Mouse (Mus musculus) CH12.LX (cell line): ENCODE measurements around the gene Hist1h2af. TPM values are rescaled to one million over a fixed set of nuclear protein-coding genes. Genes with fewer than 3 reads are reported as not detected.
"Not testable (repeated sequence)": the region's sequence is repeated elsewhere in the genome, so short reads cannot be mapped to it uniquely, and the experiment has no call there.

Experiments
- DNase-seq: peaks from one replicate; pipeline ENCODE4 v3.0.0-alpha.2; 2013; ENCODE audit errors: extremely low read depth
- H3K27ac ChIP-seq: 2 replicates; pipeline ENCODE4 v1.5.1; 2012; ENCODE audit warnings: low read depth, mild to moderate bottlenecking, control low read depth, moderate library complexity; ENCODE audit not compliant: insufficient read depth
- H3K27me3 ChIP-seq: replicated peaks from 2 replicates; pipeline ENCODE3; 2012; ENCODE audit warnings: inconsistent platforms
- H3K36me3 ChIP-seq, 2 experiments: replicated peaks in 1 of 2; 2 replicates each; pipeline versions ENCODE3 to v1.6.1; 2012; ENCODE audit warnings: inconsistent platforms in 1 of 2, low read length in 1 of 2, mild to moderate bottlenecking in 1 of 2, mixed read lengths in 1 of 2, moderate library complexity in 1 of 2; ENCODE audit not compliant: control insufficient read depth in 1 of 2, insufficient read depth in 1 of 2
- H3K4me1 ChIP-seq, 2 experiments: 2 replicates each; pipeline ENCODE4 v1.6.1; 2012; ENCODE audit warnings: inconsistent platforms in 1 of 2, moderate library complexity in 1 of 2; ENCODE audit not compliant: insufficient read depth in 2 of 2, control insufficient read depth in 1 of 2
- H3K4me2 ChIP-seq: 2 replicates; pipeline ENCODE4 v1.6.1; 2012; ENCODE audit warnings: low read depth, mild to moderate bottlenecking, control low read depth; ENCODE audit not compliant: poor library complexity, insufficient read depth, severe bottlenecking
- H3K4me3 ChIP-seq, 3 experiments: fragments of 150-350 bp in 1 of 3; sonication (generic) in 1 of 3; replicated peaks in 1 of 3; 2 replicates each; pipeline versions ENCODE3 to v1.5.1; 2011 to 2012; ENCODE audit warnings: low read depth in 2 of 3, low read length in 2 of 3, mild to moderate bottlenecking in 2 of 3, moderate library complexity in 2 of 3, control low read depth in 1 of 3, improper control_type of control experiment in 1 of 3, inconsistent platforms in 1 of 3, mixed read lengths in 1 of 3; ENCODE audit not compliant: poor library complexity in 1 of 3
- H3K79me2 ChIP-seq: replicated peaks from 2 replicates; pipeline ENCODE4 v1.6.1; 2012; ENCODE audit warnings: mild to moderate bottlenecking, moderate library complexity; ENCODE audit not compliant: control insufficient read depth, poor library complexity, insufficient read depth, severe bottlenecking; ENCODE audit errors: extremely low read depth
- H3K9ac ChIP-seq: 2 replicates; pipeline ENCODE4 v1.6.1; 2012; ENCODE audit warnings: low read depth, mild to moderate bottlenecking, control low read depth, moderate library complexity; ENCODE audit not compliant: insufficient read depth
- H3K9me3 ChIP-seq: replicated peaks from 2 replicates; pipeline ENCODE3; 2012; ENCODE audit warnings: low read length, inconsistent platforms, mixed read lengths
- CHD1 ChIP-seq: IDR thresholded peaks from 2 replicates; pipeline ENCODE4 v1.6.1; 2012; ENCODE audit warnings: low read depth, low read length, improper control_type of control experiment, inconsistent platforms
- CHD2 ChIP-seq: IDR thresholded peaks from 2 replicates; pipeline ENCODE4 v1.6.1; 2011; ENCODE audit warnings: low read length, improper control_type of control experiment
- CTCF ChIP-seq, 2 experiments: IDR thresholded peaks in 1 of 2; conservative IDR thresholded peaks in 1 of 2; 2 replicates each; pipeline ENCODE4 v1.5.1; 2011 to 2012; ENCODE audit warnings: low read depth in 2 of 2, low read length in 2 of 2, improper control_type of control experiment in 1 of 2, inconsistent platforms in 1 of 2, mild to moderate bottlenecking in 1 of 2, moderate library complexity in 1 of 2
- E2F4 ChIP-seq: IDR thresholded peaks from 2 replicates; pipeline ENCODE4 v1.6.1; 2011; ENCODE audit warnings: low read depth, low read length, improper control_type of control experiment; ENCODE audit not compliant: insufficient replicate concordance
- ELF1 ChIP-seq: IDR thresholded peaks from 2 replicates; pipeline ENCODE4 v1.6.1; 2014; ENCODE audit warnings: low read depth, mild to moderate bottlenecking, inconsistent platforms, low read length, improper control_type of control experiment
- ETS1 ChIP-seq: conservative IDR thresholded peaks from 2 replicates; pipeline ENCODE4 v1.6.1; 2012; ENCODE audit warnings: low read depth, mild to moderate bottlenecking, inconsistent platforms, low read length, improper control_type of control experiment, moderate library complexity
- GABPA ChIP-seq: IDR thresholded peaks from 2 replicates; pipeline ENCODE4 v1.6.1; 2012; ENCODE audit warnings: low read depth, low read length, improper control_type of control experiment, inconsistent platforms; ENCODE audit not compliant: insufficient replicate concordance
- HCFC1 ChIP-seq: IDR thresholded peaks from 2 replicates; pipeline ENCODE4 v1.6.1; 2012; ENCODE audit warnings: low read depth, mild to moderate bottlenecking, inconsistent platforms, low read length, improper control_type of control experiment
- IRF4 ChIP-seq: IDR thresholded peaks from 2 replicates; pipeline ENCODE4 v1.6.1; 2014; ENCODE audit warnings: low read depth, mild to moderate bottlenecking, inconsistent platforms, low read length, improper control_type of control experiment
- MAFK ChIP-seq: IDR thresholded peaks from 2 replicates; pipeline ENCODE4 v1.6.1; 2011; ENCODE audit warnings: low read length, improper control_type of control experiment; ENCODE audit not compliant: insufficient replicate concordance
- MAX ChIP-seq: IDR thresholded peaks from 2 replicates; pipeline ENCODE4 v1.6.1; 2011; ENCODE audit warnings: low read length, improper control_type of control experiment
- NELFE ChIP-seq: IDR thresholded peaks from 2 replicates; pipeline ENCODE4 v1.6.1; 2011; ENCODE audit warnings: low read depth, low read length, improper control_type of control experiment
- NRF1 ChIP-seq: IDR thresholded peaks from 2 replicates; pipeline ENCODE4 v1.6.1; 2014; ENCODE audit warnings: low read depth, mild to moderate bottlenecking, inconsistent platforms, low read length, improper control_type of control experiment, moderate library complexity
- POLR2A ChIP-seq: IDR thresholded peaks from 2 replicates; pipeline ENCODE4 v1.6.1; 2011; ENCODE audit warnings: low read depth, mild to moderate bottlenecking, improper control_type of control experiment, low read length
- POLR2AphosphoS2 ChIP-seq: IDR thresholded peaks from 2 replicates; pipeline ENCODE4 v1.6.1; 2011; ENCODE audit warnings: low read depth, low read length, improper control_type of control experiment
- RAD21 ChIP-seq: IDR thresholded peaks from 2 replicates; pipeline ENCODE4 v1.6.1; 2011; ENCODE audit warnings: low read depth, mild to moderate bottlenecking, low read length, improper control_type of control experiment, moderate library complexity
- SIN3A ChIP-seq: IDR thresholded peaks from 2 replicates; pipeline ENCODE4 v1.6.1; 2012; ENCODE audit warnings: low read length, improper control_type of control experiment, inconsistent platforms
- TCF12 ChIP-seq: IDR thresholded peaks from 2 replicates; pipeline ENCODE4 v1.6.1; 2014; ENCODE audit warnings: low read depth, mild to moderate bottlenecking, inconsistent platforms, low read length, improper control_type of control experiment
- UBTF ChIP-seq: IDR thresholded peaks from 2 replicates; pipeline ENCODE4 v1.6.1; 2012; ENCODE audit warnings: low read depth, mild to moderate bottlenecking, inconsistent platforms, low read length, improper control_type of control experiment, moderate library complexity
- ZNF384 ChIP-seq: IDR thresholded peaks from 2 replicates; pipeline ENCODE4 v1.6.1; 2012; ENCODE audit warnings: low read depth, low read length, improper control_type of control experiment, inconsistent platforms
- dilution Hi-C: fragments of 300-500 bp; cut with MboI; formaldehyde crosslinking; loops from 2 replicates; pipeline ENCODE4 v1.14.3; 2020; ENCODE audit warnings: low sequenced_read_pairs; ENCODE audit not compliant: extremely low pct_unique_long_range_greater_than_20kb, extremely low pct_ligation_motif_present
- in situ Hi-C: fragments of 300-500 bp; cut with MboI; formaldehyde crosslinking; loops from 3 replicates; pipeline ENCODE4 v1.14.3; 2019; ENCODE audit warnings: low sequenced_read_pairs, low pct_ligation_motif_present, low pct_unique_long_range_greater_than_20kb, mixed read lengths
- polyA plus RNA-seq: library from polyadenylated mRNA; unstranded; fragments of >175 nt; gene quantifications from 2 replicates; pipeline ENCODE4 v1.2.1, GENCODE M21; 2012; ENCODE audit warnings: low read depth; ENCODE audit not compliant: insufficient read length
- total RNA-seq, 2 experiments: library from RNA; depleted of rRNA; stranded (reverse); fragments of 300-350 nt in 1 of 2; fragments of >200 nt in 1 of 2; gene quantifications; 2 replicates each; pipeline ENCODE4 v1.2.3; 2012 to 2014

The Hist1h2af gene
- total and polyA plus RNA-seq, 3 experiments, result 57.1 to 932 (median 68.6) TPM

- TF ChIP-seq NELFE, result peak; percentile 100
- TF ChIP-seq TCF12, result peak; percentile 80
- peak; percentile 93 for TF ChIP-seq CHD2
- no peak for TF ChIP-seq NRF1
- TF ChIP-seq ELF1, result peak; percentile 99
- no peak for TF ChIP-seq ETS1
- TF ChIP-seq SIN3A, result no peak
Observed at GRCm38 (mm10) chr13:23543965-23544786, 10.5 kb downstream of the Hist1h2af start, which contains the start of gene Hist1h3f (continued).

DNA sequence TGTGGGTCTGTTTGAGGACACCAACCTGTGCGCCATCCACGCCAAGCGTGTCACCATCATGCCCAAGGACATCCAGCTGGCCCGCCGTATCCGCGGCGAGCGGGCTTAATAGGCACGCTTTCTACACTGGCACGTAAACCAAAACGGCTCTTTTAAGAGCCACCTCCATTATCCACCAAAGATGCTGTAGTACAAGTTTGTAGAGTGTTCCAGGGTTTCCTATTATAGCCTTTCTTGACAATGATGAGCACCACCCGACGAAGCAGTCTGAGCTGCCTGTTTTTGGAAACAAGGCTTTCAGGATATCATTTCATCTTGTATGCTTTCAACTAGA lies 11.0 kb downstream of the Hist1h2af start:
- in situ Hi-C loops, H3K36me3 ChIP-seq, H3K27me3 ChIP-seq, H3K79me2 ChIP-seq, DNase-seq, dilution Hi-C loops, H3K9me3 ChIP-seq: not testable (repeated sequence)
- peaks cover 0 to 13% of the 10 kb centered on the region in 2 experiments; a peak in 2 of 4 replicates for H3K4me1 ChIP-seq
- peak; percentile 11; the same call in 1 of the 2 replicates for TF ChIP-seq POLR2AphosphoS2
- TF ChIP-seq POLR2A, result peak; percentile 72; the same call in 1 of the 2 replicates
- 0 out of 2 replicates have a peak, but pooled peaks have one; percentile 22 for TF ChIP-seq UBTF
- 0 out of 2 replicates have a peak, but pooled peaks have one; percentile 3 for TF ChIP-seq IRF4
- peak overlapping the region; percentile 69; the same call in 1 of the 2 replicates for H3K9ac ChIP-seq
- peak overlapping the region; percentile 67 for H3K4me2 ChIP-seq
- peak overlapping the region; percentile 90 for H3K27ac ChIP-seq
- peak overlapping the region in 2 of 3 experiments; percentile 39 to 64 for H3K4me3 ChIP-seq

GRCm38 (mm10) chr13:23546694-23547093 lies 13.0 kb downstream of the Hist1h2af start:
- H3K4me2 ChIP-seq, result no peak overlapping the region

More at GRCm38 (mm10) chr13:23546694-23547093, 13.0 kb downstream of the Hist1h2af start:
- no peak for TF ChIP-seq MAFK
- TF ChIP-seq MAX, result no peak
- no peak for TF ChIP-seq CHD1
- no peak for TF ChIP-seq GABPA
- no peak for TF ChIP-seq UBTF
- no peak for TF ChIP-seq CTCF (conservative IDR thresholded peaks at IDR 0.05 in 1 of 2, IDR thresholded peaks at IDR 0.05 in 1 of 2; ENCODE audit: low read depth in 2 of 2, low read length in 2 of 2)
- TF ChIP-seq HCFC1, result no peak
- no peak for TF ChIP-seq ZNF384
- no peak for TF ChIP-seq ELF1
- no peak for TF ChIP-seq RAD21
- no peak for TF ChIP-seq E2F4
- no peak for TF ChIP-seq CHD2
- Histone ChIP-seq H3K27me3 (no peaks in the 10 kb centered on the region), H3K79me2 (no peaks in the 10 kb centered on the region), H3K4me1 (peaks cover 0 to 6% of the 10 kb centered on the region in 2 experiments; a peak in 1 of 4 replicates), H3K9me3 (no peaks in the 10 kb centered on the region), H3K4me3 (no peak overlapping the region), H3K27ac (no peak overlapping the region), H3K9ac (no peak overlapping the region), H3K36me3 (no peaks in the 10 kb centered on the region)
- in situ Hi-C loops, result no loop called here
- dilution Hi-C loops, result no loop called here
- DNase-seq, result no peak
